Mouse (Mus musculus): ENCODE results near the gene Vps50.

The Vps50 gene

DNA sequence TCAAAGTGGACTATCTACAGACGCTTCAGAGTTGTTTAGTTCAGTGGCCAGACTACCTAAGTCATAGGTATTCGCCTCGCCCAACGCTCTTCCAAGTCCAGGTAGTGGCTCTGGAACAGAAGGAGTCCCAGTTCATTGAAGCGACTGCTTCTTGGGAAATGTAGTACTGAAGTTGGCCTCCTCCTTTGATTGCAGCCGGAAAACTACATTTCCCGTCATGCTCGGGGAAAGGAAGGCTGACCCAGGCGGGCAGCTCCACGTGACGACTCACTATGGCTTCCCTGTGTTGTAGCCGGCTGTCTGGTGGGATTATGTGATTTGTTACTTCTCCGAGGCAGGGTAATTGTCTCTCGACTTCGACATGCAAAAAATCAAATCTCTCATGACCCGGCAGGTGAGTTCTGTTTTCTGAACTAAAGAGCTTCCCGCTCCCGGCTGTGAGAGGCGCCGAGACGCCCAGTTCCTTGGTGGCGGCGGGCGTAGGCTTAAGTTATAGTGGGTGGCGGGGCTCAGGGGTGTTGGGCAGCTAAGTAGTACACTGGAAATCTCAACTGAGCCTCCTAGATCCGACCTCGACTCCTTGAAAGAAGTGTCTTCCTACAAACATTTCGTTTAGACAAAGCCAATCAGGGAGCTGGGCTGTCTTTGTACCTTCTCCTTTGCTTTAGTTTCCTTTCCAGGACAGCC is at the start of gene Vps50, which contains the start of gene Hepacam2:
Vps50 (plus strand) TSS at position 221 of the 687 bp plus-strand sequence.
Hepacam2 (minus strand) TSS at position 137 of the 687 bp plus-strand sequence.
- in situ Hi-C loops (cut with MboI; ENCODE audit: low sequenced_read_pairs) = no loop called here

DNA sequence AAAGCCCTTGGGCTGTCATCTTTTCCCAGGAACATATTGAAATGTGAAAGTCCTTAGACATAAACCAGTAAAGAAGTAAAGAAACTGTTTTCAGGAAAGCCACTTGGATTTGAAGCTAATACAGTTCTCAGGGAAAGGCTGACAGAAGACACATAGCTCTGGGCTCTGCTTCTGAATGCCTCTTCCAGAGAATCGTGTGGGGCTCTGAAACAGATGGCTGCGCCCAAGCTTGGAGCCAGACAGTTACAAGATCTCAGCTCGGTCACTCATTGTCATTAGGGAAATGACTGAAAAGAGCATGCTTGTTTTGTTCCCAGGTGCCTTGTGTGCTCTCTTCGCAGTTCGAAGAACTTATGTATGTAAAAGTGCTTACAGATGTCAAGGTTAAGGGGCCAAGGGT is 43.8 kb upstream of the Vps50 start:
- in situ Hi-C loops (cut with MboI; ENCODE audit: low sequenced_read_pairs) = no loop called here

DNA sequence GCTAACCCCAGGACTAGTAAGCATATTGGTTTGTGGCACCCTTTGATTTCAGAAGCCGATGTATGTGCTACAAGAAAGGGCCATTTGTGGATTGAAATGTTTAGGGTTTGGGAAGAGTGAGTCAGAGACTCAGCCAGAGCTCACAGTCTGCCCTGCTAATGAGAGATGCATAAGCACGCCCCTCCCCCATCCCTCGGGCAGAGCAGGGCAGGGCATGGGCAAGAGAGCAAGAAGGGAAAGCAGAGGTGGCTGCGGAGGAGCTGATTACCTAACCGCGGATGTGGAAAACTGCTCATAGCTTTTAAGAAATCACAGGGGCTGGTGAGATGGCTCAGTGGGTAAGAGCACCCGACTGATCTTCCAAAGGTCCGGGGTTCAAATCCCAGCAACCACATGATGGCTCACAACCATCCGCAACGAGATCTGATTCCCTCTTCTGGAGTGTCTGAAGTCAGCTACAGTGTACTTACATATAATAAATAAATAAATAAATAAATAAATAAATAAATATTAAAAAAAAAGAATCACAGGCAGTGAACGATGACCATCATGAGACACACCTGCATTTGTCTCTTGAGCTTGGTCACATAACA is 42.1 kb upstream of the Vps50 start:
- in situ Hi-C loops (cut with MboI; ENCODE audit: low sequenced_read_pairs) = no loop called here

DNA sequence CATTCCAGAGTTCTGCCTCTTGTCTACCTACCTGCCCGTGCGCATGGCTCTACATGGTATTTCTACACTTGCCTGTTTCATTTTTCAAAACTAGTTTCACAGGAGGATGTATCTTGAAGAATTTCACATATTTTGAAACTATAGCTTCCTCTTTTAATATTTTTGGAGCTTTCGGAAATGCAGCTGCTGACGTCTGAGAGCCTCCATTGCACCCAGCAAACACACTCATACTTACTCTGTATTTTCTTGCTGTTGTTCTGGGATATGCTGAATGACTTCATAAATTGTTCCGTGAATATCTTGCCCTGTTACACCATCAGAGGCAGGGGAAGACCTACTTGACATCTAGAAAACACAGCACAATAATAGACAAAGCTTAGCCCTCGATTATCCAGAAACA is 35.2 kb upstream of the Vps50 start:
- in situ Hi-C loops (cut with MboI; ENCODE audit: low sequenced_read_pairs) = no loop called here

DNA sequence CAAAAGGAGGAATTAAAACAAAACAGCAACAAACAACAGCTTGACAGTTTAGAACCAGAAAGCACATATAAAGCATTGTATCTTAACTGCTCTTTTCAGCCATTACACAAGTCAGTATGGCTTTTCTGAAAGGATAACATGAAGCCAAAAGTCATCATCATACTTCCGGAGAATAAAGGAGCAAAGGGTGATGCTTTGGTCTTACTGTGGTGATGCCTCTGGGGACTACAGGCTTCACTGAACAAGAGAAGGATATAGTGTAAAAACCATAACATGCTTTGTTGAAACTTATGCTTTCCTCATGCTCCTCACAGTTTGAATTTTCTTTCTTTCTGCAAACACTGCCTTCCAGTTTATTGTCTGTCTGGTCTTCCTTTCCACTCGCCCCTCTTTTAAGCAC is 34.6 kb upstream of the Vps50 start:
- in situ Hi-C loops (cut with MboI; ENCODE audit: low sequenced_read_pairs) = no loop called here

DNA sequence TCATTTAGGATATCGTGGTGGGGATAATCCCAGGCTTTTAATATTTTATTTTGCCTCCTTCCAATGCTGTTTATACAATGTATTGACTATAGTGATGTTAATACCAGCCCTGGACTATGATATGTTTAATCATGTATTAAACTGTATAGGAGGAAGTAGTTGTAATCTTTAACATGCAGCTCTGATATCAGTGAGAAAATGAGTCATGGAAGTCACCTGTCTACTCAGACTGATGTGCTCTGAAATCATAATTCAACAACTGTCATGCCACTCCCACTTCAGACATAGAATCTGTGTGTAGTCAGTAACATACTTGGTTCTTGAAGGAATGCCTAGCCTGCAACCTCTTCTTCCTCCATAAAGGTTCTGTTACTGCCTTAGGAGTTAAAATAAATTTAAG is 29.6 kb upstream of the Vps50 start:
- in situ Hi-C loops (cut with MboI; ENCODE audit: low sequenced_read_pairs) = no loop called here

DNA sequence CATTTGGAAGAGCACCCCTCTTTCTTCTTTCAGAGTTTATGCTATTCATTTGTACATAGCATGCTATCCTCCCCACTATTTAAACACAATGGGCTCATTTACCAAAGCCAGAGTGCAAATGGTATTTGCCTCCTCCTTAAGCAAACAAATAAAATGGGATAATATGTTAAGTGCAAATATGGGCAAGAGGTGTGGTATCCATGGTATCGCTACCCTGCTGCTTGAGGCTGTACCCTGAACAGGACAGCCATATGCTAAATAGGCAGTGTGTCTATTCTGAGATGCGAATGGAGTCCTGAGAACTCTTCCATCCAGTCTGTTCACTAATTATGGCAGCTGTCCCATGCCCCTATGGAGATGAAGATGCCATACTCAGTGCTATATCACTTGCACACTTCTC is 27.5 kb upstream of the Vps50 start:
- in situ Hi-C loops (cut with MboI; ENCODE audit: low sequenced_read_pairs) = no loop called here

DNA sequence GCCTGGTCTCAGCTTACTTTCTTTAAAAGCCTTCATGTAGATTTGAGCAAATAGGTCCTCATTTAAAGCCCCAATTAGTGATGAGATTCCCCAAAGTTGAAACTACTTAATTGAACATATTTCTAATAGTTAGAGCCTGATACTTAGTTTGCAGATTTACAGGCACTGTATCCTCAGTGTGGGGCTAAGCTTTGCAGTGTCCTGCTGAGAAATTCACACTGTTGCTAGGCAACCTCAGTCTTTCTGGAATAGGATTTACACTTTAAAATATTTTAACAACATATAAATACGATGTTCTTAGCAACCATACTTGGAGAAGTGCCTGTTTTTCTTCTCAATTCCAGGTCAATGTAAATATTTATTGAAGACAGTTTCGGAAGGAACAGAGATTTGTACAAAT is 21.9 kb upstream of the Vps50 start:
- in situ Hi-C loops (cut with MboI; ENCODE audit: low sequenced_read_pairs) = no loop called here

DNA sequence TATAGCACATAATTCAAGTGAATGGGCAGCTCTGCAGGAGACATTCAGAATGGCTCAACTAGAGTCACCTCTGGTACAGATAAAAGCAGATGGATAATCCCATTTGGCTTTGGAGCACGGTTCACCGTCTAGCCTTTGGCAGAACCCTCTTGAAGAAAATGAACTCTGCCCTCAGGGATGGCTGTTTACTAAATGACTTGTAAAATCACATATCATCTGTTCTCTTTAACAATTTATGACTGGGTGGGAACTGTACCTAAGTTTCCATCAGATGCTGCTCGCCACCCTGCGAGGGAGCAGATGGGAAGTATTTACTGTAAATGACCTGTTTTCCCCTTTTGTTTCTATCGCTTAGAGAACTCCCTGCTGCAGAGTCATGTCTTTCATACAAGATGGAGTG is 18.3 kb upstream of the Vps50 start:
- in situ Hi-C loops (cut with MboI; ENCODE audit: low sequenced_read_pairs) = no loop called here

DNA sequence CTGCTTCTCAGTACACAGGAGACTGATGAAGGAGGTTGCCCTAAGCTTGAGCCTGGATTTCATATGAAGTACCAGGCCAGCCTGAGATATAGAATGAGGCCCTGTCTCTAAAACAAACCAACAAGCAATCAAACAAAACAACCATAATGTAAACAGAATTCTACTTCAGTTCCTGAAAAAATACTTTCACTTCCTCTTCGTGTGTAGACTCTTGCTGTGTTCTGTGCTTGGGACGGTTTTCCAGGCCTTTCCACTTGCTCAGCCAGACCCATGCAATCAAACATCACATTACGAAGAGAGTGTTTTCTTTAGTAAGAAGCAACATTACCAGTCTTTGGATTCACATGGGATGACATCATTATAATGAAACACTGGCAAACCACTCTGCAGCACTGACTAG is 16.5 kb upstream of the Vps50 start:
- in situ Hi-C loops (cut with MboI; ENCODE audit: low sequenced_read_pairs) = no loop called here

DNA sequence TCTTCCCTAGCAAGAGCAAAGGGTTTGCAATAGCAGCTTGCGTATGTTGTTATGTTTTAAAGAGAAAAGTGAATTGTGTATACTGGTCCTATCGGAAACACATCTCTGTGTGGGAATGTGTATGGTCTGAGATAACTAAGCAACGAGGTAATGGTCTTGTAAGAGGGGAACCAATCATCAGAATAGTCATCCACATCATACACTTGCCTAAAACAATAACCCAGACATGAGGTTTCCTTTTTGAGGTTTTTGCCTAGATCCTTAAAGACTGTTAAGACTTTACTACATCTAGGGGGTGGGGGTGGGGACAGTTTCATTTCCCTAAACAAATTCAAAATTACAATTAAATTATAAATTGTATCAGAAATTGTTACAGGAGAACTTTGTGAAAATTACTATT is 13.0 kb upstream of the Vps50 start:
- in situ Hi-C loops (cut with MboI; ENCODE audit: low sequenced_read_pairs) = no loop called here

DNA sequence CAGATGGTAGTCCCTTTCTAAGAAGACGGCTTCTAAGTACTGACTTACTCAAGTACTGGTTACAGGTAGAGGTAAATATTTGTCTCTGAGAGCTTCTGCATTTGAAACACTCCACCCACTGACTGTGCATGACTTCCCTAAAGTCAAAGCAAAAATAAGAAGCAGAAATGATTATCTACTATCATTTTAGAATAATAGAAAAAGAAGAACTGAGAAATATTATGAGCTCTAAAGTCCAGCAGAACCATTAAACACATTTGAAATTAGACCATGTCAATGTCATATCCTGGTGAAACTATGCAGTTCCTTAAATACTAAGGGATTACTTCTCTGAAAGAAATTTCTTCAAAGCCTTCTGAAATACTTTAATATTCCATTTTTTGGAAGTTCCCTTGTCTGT is 10.8 kb upstream of the Vps50 start:
- in situ Hi-C loops (cut with MboI; ENCODE audit: low sequenced_read_pairs) = no loop called here

DNA sequence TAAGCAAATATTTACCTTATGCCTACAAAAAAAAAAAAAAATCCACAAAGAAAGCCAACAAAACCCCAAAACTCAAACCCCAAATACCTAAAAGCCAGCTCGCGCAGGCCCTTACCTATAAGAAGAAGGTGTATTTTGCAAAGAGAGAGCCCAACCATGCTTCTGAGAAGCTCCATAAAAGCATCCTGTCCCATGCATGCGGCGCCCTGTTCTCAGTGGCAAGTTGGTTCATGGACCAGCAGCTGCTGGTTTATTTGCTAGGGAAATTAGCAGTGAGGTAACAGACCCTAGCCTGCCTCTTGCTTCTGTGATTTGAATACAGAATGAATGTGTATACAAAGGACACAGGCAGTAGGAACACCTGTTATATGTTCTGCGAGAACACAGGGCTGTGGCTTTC is 3.9 kb upstream of the Vps50 start:
- in situ Hi-C loops (cut with MboI; ENCODE audit: low sequenced_read_pairs) = no loop called here

DNA sequence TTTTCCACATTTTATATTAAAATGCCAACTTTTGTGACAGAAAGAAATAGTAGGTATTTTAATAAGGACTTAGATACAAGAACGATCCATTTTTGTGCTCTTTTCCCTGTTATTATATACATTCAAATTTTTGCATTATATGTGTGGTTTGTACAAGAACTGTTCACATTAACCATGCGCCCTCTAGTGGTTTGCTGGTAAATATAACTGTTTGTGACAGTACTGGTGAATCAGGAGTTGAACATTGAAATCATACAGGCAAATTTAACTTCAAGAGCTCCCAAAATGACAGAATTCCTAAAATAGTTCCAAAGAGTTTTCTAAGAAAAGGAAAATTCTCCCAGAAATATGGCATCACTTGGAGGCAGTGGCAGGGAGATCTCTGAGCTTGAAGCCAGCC is 2.0 kb upstream of the Vps50 start:
- in situ Hi-C loops (cut with MboI; ENCODE audit: low sequenced_read_pairs) = no loop called here

DNA sequence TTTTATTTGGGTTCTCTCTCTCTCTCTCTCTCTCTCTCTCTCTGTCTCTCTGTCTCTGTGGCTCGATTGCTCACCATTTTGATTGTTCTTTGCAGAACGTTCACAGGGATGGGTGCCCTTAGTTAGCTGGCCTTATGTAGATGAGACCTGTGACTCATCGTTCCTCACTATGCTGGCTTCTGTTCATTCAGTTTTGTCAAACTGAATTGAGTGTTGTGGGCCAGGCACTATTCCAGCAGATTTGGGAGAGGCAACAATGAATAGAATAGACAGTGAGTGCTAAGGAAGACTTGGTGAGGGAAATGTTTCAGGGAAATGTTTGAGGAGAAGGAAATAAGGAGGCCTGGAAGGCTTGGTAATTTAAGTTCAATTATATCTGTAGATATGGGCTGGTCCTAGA is 2.1 kb downstream of the Vps50 start:
- in situ Hi-C loops (cut with MboI; ENCODE audit: low sequenced_read_pairs) = loop anchor here (10.0 to 25.0 kb wide), 2 partner anchors 245 to 1037 kb away; no protein-coding TSS in a partner anchor

DNA sequence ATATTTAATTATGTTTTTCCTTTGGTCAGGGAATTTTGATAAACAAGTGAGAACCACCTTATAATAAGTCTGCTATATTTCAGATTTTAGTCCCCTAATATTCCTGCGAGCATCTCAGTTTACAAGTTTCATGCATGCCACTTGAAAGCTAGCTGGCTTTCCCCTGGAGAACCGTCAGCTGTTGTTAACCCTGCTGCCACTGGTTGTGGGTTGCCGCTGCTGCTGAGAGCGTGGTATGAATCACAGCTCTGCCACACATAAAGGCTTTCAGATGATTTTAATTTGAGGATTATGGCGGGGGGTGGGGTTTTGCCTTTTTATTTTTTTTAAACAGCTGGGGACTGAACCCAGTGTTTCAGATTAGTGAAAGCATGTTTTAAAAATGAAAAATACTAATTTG is 7.1 kb downstream of the Vps50 start:
- in situ Hi-C loops (cut with MboI; ENCODE audit: low sequenced_read_pairs) = loop anchor here (10.0 to 25.0 kb wide), 2 partner anchors 240 to 1032 kb away; no protein-coding TSS in a partner anchor

DNA sequence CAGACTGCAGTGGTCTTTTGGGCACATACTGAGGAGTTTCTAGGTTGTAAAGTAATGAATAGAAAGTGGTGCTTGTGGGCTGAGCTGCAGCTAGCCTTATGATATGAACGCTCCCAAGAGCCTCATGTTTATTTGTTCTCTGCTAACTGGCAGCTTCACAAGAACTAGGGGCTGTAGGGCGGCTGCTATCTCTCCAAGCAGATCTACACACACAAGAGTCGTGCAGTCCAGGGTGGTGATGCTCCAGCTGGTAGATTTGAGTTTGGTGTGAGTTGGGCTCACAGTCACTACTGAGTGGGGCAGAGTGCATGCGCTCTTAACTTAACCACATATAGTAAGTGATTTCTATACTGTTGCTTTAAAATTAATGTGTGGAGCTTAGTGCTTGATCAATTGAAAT is 8.9 kb downstream of the Vps50 start:
- in situ Hi-C loops (cut with MboI; ENCODE audit: low sequenced_read_pairs) = loop anchor here (10.0 to 25.0 kb wide), 2 partner anchors 238 to 1030 kb away; no protein-coding TSS in a partner anchor

DNA sequence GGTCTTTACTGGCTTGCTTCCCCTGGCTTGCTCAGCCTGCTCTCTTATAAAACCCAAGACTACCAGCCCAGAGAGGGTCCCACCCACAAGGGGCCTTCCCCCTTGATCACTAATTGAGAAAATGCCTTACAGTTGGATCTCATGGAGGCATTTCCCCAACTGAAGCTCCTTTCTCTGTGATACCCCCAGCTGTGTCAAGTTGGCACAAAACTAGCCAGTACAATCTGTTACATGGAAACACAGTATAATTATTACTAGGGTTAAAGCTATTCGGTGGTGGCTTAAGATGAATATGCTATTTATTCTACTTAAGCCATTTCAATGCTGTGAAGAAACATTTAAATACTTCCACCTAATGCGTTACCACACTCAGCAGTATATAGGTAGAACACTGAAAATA is 10.0 kb downstream of the Vps50 start:
- in situ Hi-C loops (cut with MboI; ENCODE audit: low sequenced_read_pairs) = loop anchor here (10.0 to 25.0 kb wide), 2 partner anchors 237 to 1029 kb away; no protein-coding TSS in a partner anchor

DNA sequence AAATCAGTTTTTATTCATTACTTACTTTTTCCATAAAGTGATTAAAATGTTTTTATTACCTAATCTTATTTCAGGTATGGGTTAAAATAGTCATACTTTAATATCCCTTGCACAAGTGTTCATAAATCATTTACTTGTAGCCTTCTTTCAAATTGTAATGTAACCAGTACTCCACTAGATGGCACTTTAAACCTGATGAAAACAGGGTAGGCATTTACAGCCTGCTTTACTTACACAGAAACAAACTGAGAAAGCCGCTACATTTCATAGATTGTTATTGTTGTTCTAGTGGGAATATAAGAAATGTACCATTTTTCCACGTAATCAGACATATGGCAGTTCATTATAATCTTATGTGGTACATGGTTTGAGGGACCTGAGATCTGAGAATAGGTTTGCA is 11.6 kb downstream of the Vps50 start:
- in situ Hi-C loops (cut with MboI; ENCODE audit: low sequenced_read_pairs) = loop anchor here (10.0 to 25.0 kb wide), 2 partner anchors 235 to 1028 kb away; no protein-coding TSS in a partner anchor

DNA sequence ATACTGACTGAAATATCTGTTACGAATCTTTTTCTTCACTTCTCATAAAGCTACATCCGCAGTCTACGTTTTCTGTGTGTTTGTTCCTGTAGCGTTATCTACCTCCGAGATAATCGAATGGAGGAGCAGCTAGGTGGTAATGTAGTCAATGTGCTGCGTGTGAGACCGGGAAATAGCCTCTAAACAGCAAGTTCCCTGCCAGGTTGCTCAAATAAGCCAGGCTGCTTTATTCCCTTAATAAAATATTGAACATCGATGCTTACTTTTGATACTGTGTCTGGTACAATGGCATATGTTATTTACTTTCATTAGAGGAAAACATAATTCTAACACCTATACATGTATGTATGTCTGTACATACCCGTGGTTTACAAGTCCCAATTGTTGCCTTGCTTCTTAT is 12.9 kb downstream of the Vps50 start:
- in situ Hi-C loops (cut with MboI; ENCODE audit: low sequenced_read_pairs) = loop anchor here (25.0 kb wide), 1 partner anchor 1026 kb away; no protein-coding TSS in a partner anchor

DNA sequence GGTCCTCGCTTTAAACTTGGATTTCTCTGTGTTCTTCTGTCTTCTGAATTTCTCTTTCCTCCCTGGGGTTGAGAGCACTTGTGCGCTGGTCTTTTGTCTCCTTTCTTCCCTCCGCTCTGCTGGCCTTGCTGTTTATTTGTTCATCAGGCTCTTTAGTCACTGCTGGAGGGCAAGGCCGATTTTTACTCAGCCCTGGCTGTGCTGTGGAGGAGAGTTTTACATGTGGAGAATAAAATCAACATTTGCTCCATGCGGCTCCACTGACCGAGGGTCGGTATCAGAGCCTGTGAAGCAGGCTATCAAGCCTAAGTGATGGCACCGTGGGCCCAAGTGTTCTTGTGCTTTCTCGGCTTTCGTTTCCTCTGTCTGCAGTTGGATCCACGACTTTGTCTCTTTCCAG is 13.4 kb downstream of the Vps50 start:
- in situ Hi-C loops (cut with MboI; ENCODE audit: low sequenced_read_pairs) = loop anchor here (25.0 kb wide), 1 partner anchor 1026 kb away; no protein-coding TSS in a partner anchor

DNA sequence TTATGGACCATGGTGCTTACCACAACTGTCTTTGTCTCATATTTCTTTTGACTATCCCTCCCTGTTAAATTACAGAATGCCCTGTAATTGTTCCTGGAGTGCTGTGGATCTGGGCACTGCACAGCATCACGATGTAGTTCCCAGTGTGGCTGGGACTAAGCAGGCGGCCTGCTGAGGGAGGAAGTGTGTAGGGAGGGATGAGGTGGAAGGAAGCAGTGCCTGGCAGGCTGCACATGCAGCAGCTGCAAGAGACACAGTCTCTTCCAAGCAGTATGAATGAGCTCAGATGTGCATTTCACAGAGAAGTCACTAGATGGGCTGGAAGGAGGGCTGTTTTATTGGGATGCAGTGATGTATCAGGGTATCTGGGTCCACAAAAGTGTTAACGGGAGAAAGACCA is 14.4 kb downstream of the Vps50 start:
- in situ Hi-C loops (cut with MboI; ENCODE audit: low sequenced_read_pairs) = loop anchor here (25.0 kb wide), 1 partner anchor 1025 kb away; no protein-coding TSS in a partner anchor

All from CH12F3 (cell line).